Mouse (Mus musculus): ENCODE measurements around the gene Mecom. TPM values are rescaled to one million over a fixed set of nuclear protein-coding genes. Genes with fewer than 3 reads are reported as not detected.

Mecom gene
- polyA plus RNA-seq, 1 experiment from 2014 or later = 17.6 TPM

DNA sequence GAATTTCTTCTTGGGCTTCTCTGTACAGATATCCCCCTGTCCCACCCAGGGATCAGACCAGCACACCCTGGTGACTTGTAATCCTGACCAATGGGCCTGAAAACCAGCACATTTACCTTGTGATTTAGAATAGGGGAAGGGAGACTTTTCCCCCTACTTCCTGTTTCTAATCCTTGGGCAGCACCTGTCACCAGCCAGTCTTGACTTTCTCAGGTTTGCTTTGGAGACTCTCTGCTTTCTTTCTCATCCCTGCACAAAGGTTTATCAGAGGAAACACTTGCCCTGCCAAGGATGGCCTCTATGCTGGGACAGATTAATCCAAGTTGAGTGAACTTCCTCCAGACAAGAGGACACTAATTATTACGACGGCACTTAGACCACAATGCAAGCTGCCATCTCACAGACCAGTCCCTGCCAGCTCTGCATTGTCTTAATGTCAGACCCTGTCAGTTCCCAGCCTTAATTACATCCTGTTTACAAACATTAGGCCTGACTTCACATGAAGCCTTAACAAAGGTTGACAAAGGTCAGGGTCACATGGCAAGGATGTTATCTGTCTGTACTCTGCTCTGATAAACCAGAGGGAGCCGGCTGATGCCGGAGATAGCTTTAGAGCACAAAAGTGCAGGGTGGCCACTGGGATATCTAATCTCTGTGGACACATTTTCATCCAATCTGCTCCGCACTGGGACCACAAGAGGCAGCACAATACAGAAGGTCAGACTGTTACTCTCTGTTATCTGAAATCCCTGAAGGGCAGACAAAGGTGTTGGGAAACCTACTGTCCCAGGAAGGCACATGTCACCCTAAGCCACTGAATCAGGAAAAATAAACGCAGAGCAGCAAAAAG, 193.7 kb downstream of the Mecom start:
- 22% methylated on average over 6 of the region's 6 CpGs for WGBS
- Histone ChIP-seq H3K9me3 (ENCODE audit: control insufficient read depth, low read length) (no peaks in the 10 kb centered on the region), H3K36me3 (ENCODE audit: control insufficient read depth, insufficient read depth, low read length) (no peaks in the 10 kb centered on the region), H3K4me2 (ENCODE audit: low read length) (no peak overlapping the region), H3K4me3 (ENCODE audit: low read depth, low read length) (no peak overlapping the region), H3K27ac (ENCODE audit: low read depth) (no peak overlapping the region), H3K9ac (ENCODE audit: low read length) (no peak overlapping the region), H3K27me3 (replicated peaks; ENCODE audit: control insufficient read depth, insufficient read depth, low read length) (no peaks in the 10 kb centered on the region), H3K4me1 (replicated peaks; ENCODE audit: control insufficient read depth, insufficient read depth, low read length) (no peaks in the 10 kb centered on the region)
- DNase-seq (ENCODE audit: low spot score) (no peak), ATAC-seq (replicated peaks; ENCODE audit: low FRiP score, low TSS enrichment, low read depth) (no peak)

DNA sequence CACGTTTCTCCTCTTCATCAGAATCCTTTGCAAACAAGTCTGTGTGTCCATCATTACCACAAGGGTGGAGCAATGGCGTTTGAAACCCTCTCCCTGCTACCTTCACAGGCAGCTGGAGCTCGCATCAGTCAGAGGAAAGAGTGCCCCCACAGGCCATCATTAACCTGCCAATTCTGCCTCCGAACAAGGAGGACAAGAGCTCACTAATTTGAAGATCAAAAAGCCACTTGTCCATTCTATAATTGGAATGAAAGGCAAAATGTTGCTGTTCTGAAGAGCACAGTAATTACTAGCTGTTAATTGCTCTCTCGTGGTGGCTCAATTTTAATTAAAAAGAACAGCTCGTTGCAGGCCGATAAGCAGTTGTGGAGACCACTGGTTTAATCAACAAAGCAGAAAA, 198.5 kb downstream of the Mecom start:
- DNase-seq (ENCODE audit: low spot score) = no peak
- Histone ChIP-seq H3K4me3 (ENCODE audit: low read depth, low read length) (no peak overlapping the region), H3K36me3 (ENCODE audit: control insufficient read depth, insufficient read depth, low read length) (no peaks in the 10 kb centered on the region), H3K27ac (ENCODE audit: low read depth) (no peak overlapping the region), H3K4me1 (replicated peaks; ENCODE audit: control insufficient read depth, insufficient read depth, low read length) (no peaks in the 10 kb centered on the region), H3K4me2 (ENCODE audit: low read length) (no peak overlapping the region), H3K9me3 (ENCODE audit: control insufficient read depth, low read length) (no peaks in the 10 kb centered on the region), H3K27me3 (replicated peaks; ENCODE audit: control insufficient read depth, insufficient read depth, low read length) (no peaks in the 10 kb centered on the region), H3K9ac (ENCODE audit: low read length) (no peak overlapping the region)
- ATAC-seq (replicated peaks; ENCODE audit: low FRiP score, low TSS enrichment, low read depth) = no peak
- 39% methylated on average over 7 of the region's 7 CpGs for WGBS

DNA sequence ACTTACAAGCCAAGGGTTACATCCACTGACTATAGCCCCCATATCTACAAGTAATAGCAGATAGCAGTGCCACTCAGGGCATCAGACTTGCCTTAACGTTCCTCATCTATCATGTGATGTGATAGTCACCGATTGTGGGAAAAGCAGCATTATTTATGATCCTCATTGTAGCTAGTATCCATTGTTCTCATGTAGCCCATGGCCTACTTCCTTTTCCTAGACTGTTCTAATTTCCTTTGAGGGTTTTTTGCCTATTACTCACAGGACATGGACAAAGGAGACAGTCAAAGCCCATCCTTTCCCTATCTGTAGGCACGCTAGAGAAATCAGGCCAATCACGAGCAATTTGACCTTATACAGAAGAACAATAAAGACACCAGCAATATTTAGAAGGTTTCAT, 203.7 kb downstream of the Mecom start:
- Histone ChIP-seq H3K9me3 (ENCODE audit: control insufficient read depth, low read length) (no peaks in the 10 kb centered on the region), H3K4me1 (replicated peaks; ENCODE audit: control insufficient read depth, insufficient read depth, low read length) (no peaks in the 10 kb centered on the region), H3K4me3 (ENCODE audit: low read depth, low read length) (no peak overlapping the region), H3K27ac (ENCODE audit: low read depth) (no peak overlapping the region), H3K36me3 (ENCODE audit: control insufficient read depth, insufficient read depth, low read length) (no peaks in the 10 kb centered on the region), H3K27me3 (replicated peaks; ENCODE audit: control insufficient read depth, insufficient read depth, low read length) (no peaks in the 10 kb centered on the region), H3K4me2 (ENCODE audit: low read length) (no peak overlapping the region), H3K9ac (ENCODE audit: low read length) (no peak overlapping the region)
- DNase-seq (ENCODE audit: low spot score) = no peak
- 65% methylated on average over 4 of the region's 4 CpGs for WGBS
- ATAC-seq (replicated peaks; ENCODE audit: low FRiP score, low TSS enrichment, low read depth) = no peak

DNA sequence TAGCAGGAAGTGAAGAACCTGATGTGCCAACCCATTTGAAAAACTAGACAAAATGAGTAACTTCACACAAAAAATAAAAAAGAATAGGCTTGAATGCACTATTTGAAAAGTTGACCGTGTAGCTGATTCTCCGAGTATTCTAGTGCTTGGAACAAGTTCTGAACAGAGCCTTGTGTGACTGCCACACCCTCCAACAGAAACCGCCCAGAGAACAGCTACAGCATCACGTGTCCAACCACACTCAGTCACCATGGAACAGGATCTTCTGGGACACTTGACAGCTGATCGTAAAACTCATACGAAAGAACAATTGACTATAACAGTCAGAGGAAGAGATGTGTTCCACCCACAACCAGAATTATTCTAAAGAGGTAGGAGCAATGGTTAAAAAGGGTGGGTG, 215.5 kb downstream of the Mecom start:
- Histone ChIP-seq H3K36me3 (ENCODE audit: control insufficient read depth, insufficient read depth, low read length) (no peaks in the 10 kb centered on the region), H3K27me3 (replicated peaks; ENCODE audit: control insufficient read depth, insufficient read depth, low read length) (no peaks in the 10 kb centered on the region), H3K9me3 (ENCODE audit: control insufficient read depth, low read length) (no peaks in the 10 kb centered on the region), H3K9ac (ENCODE audit: low read length) (no peak overlapping the region), H3K4me2 (ENCODE audit: low read length) (no peak overlapping the region), H3K4me3 (ENCODE audit: low read depth, low read length) (no peak overlapping the region), H3K27ac (ENCODE audit: low read depth) (no peak overlapping the region), H3K4me1 (replicated peaks; ENCODE audit: control insufficient read depth, insufficient read depth, low read length) (no peaks in the 10 kb centered on the region)
- DNase-seq (ENCODE audit: low spot score) (no peak), ATAC-seq (replicated peaks; ENCODE audit: low FRiP score, low TSS enrichment, low read depth) (no peak)
- WGBS = 81% methylated on average over 6 of the region's 6 CpGs

DNA sequence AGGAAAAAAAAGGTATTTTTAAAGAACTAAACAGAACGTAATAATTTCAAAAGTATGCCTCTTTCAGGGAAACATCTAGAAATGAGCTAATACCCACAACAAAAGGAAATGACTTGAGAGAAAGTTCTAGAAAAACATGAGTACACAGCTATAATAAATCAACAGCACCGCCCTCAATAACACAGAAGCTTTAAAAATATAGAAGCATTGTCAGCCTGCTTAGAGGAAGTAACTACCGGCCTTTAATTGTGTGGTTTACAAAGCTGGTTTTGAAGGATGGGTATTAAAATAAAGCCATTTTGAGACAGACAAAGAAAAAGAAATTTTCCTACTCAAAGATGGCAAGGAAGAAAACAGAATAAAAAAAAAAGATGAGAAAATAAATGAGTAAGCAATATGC, 217.3 kb downstream of the Mecom start:
- H3K9ac ChIP-seq (ENCODE audit: low read length) = no peak overlapping the region
- H3K4me3 ChIP-seq (ENCODE audit: low read depth, low read length) = no peak overlapping the region
- no peak for ATAC-seq (replicated peaks; ENCODE audit: low FRiP score, low TSS enrichment, low read depth)
- H3K27ac ChIP-seq (ENCODE audit: low read depth) = no peak overlapping the region
- 75% methylated on average over 3 of the region's 3 CpGs for WGBS
- no peak for DNase-seq (ENCODE audit: low spot score)
- H3K27me3 ChIP-seq (replicated peaks; ENCODE audit: control insufficient read depth, insufficient read depth, low read length) = no peaks in the 10 kb centered on the region
- no peaks in the 10 kb centered on the region for H3K4me1 ChIP-seq (replicated peaks; ENCODE audit: control insufficient read depth, insufficient read depth, low read length)
- no peak overlapping the region for H3K4me2 ChIP-seq (ENCODE audit: low read length)
- no peaks in the 10 kb centered on the region for H3K36me3 ChIP-seq (ENCODE audit: control insufficient read depth, insufficient read depth, low read length)
- no peaks in the 10 kb centered on the region for H3K9me3 ChIP-seq (ENCODE audit: control insufficient read depth, low read length)

DNA sequence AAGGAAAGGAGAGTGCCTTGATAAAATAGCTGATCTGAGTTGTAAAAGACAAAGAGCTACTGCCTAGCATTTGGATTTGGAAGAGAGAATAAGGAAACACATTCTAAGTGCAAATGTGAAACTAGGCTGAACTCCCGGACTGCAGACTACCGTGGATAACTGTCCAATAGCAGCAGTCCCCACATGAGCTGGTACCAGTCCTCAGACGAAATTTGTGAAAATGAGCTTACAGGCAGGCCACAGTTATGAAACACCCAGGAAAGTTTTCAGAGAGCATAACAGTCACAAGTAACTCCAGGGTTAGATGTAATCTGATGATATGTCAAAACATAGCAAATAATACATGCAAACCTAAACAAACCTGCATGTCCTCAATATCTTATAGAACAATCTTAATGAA, 217.8 kb downstream of the Mecom start:
- Histone ChIP-seq H3K9me3 (ENCODE audit: control insufficient read depth, low read length) (no peaks in the 10 kb centered on the region), H3K4me1 (replicated peaks; ENCODE audit: control insufficient read depth, insufficient read depth, low read length) (no peaks in the 10 kb centered on the region), H3K27me3 (replicated peaks; ENCODE audit: control insufficient read depth, insufficient read depth, low read length) (no peaks in the 10 kb centered on the region), H3K27ac (ENCODE audit: low read depth) (no peak overlapping the region), H3K36me3 (ENCODE audit: control insufficient read depth, insufficient read depth, low read length) (no peaks in the 10 kb centered on the region), H3K9ac (ENCODE audit: low read length) (no peak overlapping the region), H3K4me3 (ENCODE audit: low read depth, low read length) (no peak overlapping the region), H3K4me2 (ENCODE audit: low read length) (no peak overlapping the region)
- DNase-seq (ENCODE audit: low spot score) = no peak
- WGBS = 66% methylated on average over 3 of the region's 3 CpGs
- no peak for ATAC-seq (replicated peaks; ENCODE audit: low FRiP score, low TSS enrichment, low read depth)

DNA sequence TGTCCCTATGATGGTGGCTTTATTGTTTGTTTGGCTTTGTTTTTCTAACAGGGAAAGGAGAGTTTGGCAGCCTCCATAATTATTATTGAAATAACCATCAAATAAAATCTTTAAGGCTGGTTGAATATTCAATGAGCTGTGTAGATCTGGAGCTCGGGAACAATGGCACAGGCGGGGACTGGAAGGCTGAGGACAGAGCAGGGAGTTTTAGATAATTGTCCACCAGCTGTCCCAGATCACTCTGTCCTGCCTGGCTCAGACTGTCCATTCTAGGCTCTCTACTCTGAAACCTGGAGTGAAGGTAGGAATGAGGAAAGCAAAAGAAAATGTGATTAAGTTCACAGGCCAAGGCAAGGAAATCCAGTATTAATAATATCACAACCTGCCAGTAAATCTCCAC, 232.9 kb downstream of the Mecom start:
- no peak for DNase-seq (ENCODE audit: low spot score)
- H3K27me3 ChIP-seq (replicated peaks; ENCODE audit: control insufficient read depth, insufficient read depth, low read length) = no peaks in the 10 kb centered on the region
- WGBS = 65% methylated on average over 2 of the region's 2 CpGs

DNA sequence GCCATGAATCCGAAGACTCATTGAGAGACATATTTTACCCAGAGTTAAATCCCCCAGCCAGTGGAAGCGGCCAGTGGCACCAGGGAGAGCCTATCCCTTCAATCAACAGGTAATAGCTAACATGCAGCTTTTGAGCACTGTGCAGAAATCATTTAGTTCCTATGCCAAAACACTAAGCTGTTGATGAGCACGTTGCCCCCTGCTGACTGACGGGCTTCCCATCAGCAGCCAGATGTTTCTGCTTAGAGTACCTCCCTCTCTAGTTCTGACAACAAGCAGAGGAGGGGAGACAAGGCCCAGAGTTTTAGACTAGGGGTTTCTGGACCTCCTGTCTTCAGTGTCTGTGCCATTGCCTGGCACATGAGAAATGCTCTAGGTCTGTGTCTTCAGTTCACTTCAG, 239.7 kb downstream of the Mecom start:
- Histone ChIP-seq H3K27ac (ENCODE audit: low read depth) (no peak overlapping the region), H3K4me1 (replicated peaks; ENCODE audit: control insufficient read depth, insufficient read depth, low read length) (0 out of 2 replicates have a peak, but pooled peaks cover 4% of the 10 kb centered on the region), H3K27me3 (replicated peaks; ENCODE audit: control insufficient read depth, insufficient read depth, low read length) (no peaks in the 10 kb centered on the region), H3K36me3 (ENCODE audit: control insufficient read depth, insufficient read depth, low read length) (no peaks in the 10 kb centered on the region), H3K9me3 (ENCODE audit: control insufficient read depth, low read length) (no peaks in the 10 kb centered on the region), H3K4me2 (ENCODE audit: low read length) (no peak overlapping the region), H3K4me3 (ENCODE audit: low read depth, low read length) (no peak overlapping the region), H3K9ac (ENCODE audit: low read length) (no peak overlapping the region)
- WGBS = 63% methylated on average over 4 of the region's 4 CpGs
- ATAC-seq (replicated peaks; ENCODE audit: low FRiP score, low TSS enrichment, low read depth) = no peak
- DNase-seq (ENCODE audit: low spot score) = no peak

More for the DNA sequence above, 232.9 kb downstream of the Mecom start:
- no peak overlapping the region for H3K4me2 ChIP-seq (ENCODE audit: low read length)
- no peaks in the 10 kb centered on the region for H3K9me3 ChIP-seq (ENCODE audit: control insufficient read depth, low read length)
- no peak overlapping the region for H3K4me3 ChIP-seq (ENCODE audit: low read depth, low read length)
- H3K36me3 ChIP-seq (ENCODE audit: control insufficient read depth, insufficient read depth, low read length) = no peaks in the 10 kb centered on the region
- no peak for ATAC-seq (replicated peaks; ENCODE audit: low FRiP score, low TSS enrichment, low read depth)
- H3K27ac ChIP-seq (ENCODE audit: low read depth) = no peak overlapping the region
- no peaks in the 10 kb centered on the region for H3K4me1 ChIP-seq (replicated peaks; ENCODE audit: control insufficient read depth, insufficient read depth, low read length)
- no peak overlapping the region for H3K9ac ChIP-seq (ENCODE audit: low read length)

DNA sequence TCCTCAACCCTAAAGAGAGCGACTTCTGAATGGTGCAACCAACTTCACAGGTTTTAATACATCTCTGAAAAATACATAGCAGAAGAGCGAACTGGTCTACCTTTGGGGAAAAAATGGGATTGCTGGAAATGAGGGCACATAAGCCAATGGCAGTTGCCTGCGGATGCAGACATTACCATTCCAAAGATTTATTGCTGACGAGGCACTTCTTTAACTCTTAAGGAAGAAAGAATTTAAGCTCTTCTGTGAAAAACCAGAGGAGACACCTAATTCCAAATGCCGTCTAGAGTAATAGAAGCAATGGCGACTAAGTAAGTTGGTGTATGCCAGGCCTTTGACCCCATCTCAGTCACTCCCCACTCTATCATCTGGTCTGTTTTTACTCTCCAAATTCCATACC, 240.2 kb downstream of the Mecom start:
- H3K4me3 ChIP-seq (ENCODE audit: low read depth, low read length) = no peak overlapping the region

More for the DNA sequence above, 240.2 kb downstream of the Mecom start:
- no peaks in the 10 kb centered on the region for H3K36me3 ChIP-seq (ENCODE audit: control insufficient read depth, insufficient read depth, low read length)
- 79% methylated on average over 6 of the region's 6 CpGs for WGBS
- H3K27ac ChIP-seq (ENCODE audit: low read depth) = no peak overlapping the region
- H3K4me2 ChIP-seq (ENCODE audit: low read length) = no peak overlapping the region
- H3K9ac ChIP-seq (ENCODE audit: low read length) = no peak overlapping the region
- no peak for DNase-seq (ENCODE audit: low spot score)
- ATAC-seq (replicated peaks; ENCODE audit: low FRiP score, low TSS enrichment, low read depth) = no peak
- 0 out of 2 replicates have a peak, but pooled peaks cover 4% of the 10 kb centered on the region for H3K4me1 ChIP-seq (replicated peaks; ENCODE audit: control insufficient read depth, insufficient read depth, low read length)
- no peaks in the 10 kb centered on the region for H3K27me3 ChIP-seq (replicated peaks; ENCODE audit: control insufficient read depth, insufficient read depth, low read length)
- no peaks in the 10 kb centered on the region for H3K9me3 ChIP-seq (ENCODE audit: control insufficient read depth, low read length)

Measured in intestine, embryonic 14.5 days (tissue).